Mouse (Mus musculus): ENCODE measurements around the gene Rbms3. TPM values are rescaled to one million over a fixed set of nuclear protein-coding genes. Genes with fewer than 3 reads are reported as not detected.
A peak's percentile ranks its signal among the peaks of the same experiment; 100 is the strongest.

Rbms3 gene
- polyA plus RNA-seq, 1 experiment from 2014 or later = 68.6 TPM

- H3K4me3 ChIP-seq (ENCODE audit: low read depth, low read length) = no peak overlapping the region
- no peaks in the 10 kb centered on the region for H3K9me3 ChIP-seq (ENCODE audit: control insufficient read depth, low read length)
- DNase-seq (ENCODE audit: low spot score) (no peak), ATAC-seq (replicated peaks; ENCODE audit: low FRiP score, low TSS enrichment, low read depth) (peak; percentile 58; the same call in 1 of the 2 replicates)
- no peak overlapping the region for H3K27ac ChIP-seq (ENCODE audit: low read depth)
- no peak overlapping the region for H3K9ac ChIP-seq (ENCODE audit: low read length)
- H3K4me1 ChIP-seq (replicated peaks; ENCODE audit: control insufficient read depth, insufficient read depth, low read length) = peaks cover 7% of the 10 kb centered on the region; the same call in 1 of the 2 replicates
- WGBS = 15% methylated on average over 7 of the region's 7 CpGs
- no peaks in the 10 kb centered on the region for H3K36me3 ChIP-seq (ENCODE audit: control insufficient read depth, insufficient read depth, low read length)
- H3K27me3 ChIP-seq (replicated peaks; ENCODE audit: control insufficient read depth, insufficient read depth, low read length) = no peaks in the 10 kb centered on the region
- H3K4me2 ChIP-seq (ENCODE audit: low read length) = no peak overlapping the region
Observed at GRCm38 (mm10) chr9:117400262-117400671, 229.4 kb downstream of the Rbms3 start.

DNA sequence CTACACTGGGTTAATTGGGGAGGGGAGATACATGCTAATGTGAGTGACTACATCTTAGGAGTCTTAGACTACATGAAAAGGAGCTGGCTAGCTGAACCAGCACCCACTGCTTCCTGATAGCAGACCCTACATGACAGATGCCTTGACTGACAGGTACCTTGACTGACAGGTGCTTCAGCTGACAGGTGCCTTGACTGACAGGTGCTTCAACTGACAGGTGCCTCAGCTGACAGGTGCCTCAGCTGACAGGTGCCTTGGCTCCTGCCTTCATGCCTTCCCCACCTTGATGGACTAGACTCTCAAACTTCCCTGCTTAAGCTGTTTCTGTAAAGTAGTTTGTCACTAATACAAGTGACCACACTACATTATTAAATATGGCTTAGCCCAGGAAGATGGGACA, 232.6 kb downstream of the Rbms3 start:
- H3K4me3 ChIP-seq (ENCODE audit: low read depth, low read length) = no peak overlapping the region
- no peaks in the 10 kb centered on the region for H3K27me3 ChIP-seq (replicated peaks; ENCODE audit: control insufficient read depth, insufficient read depth, low read length)
- no peak overlapping the region for H3K4me2 ChIP-seq (ENCODE audit: low read length)
- H3K9me3 ChIP-seq (ENCODE audit: control insufficient read depth, low read length) = no peaks in the 10 kb centered on the region
- H3K27ac ChIP-seq (ENCODE audit: low read depth) = no peak overlapping the region
- H3K36me3 ChIP-seq (ENCODE audit: control insufficient read depth, insufficient read depth, low read length) = no peaks in the 10 kb centered on the region
- no peak for ATAC-seq (replicated peaks; ENCODE audit: low FRiP score, low TSS enrichment, low read depth)
- H3K4me1 ChIP-seq (replicated peaks; ENCODE audit: control insufficient read depth, insufficient read depth, low read length) = peaks cover 7% of the 10 kb centered on the region
- DNase-seq (ENCODE audit: low spot score) = no peak
- no peak overlapping the region for H3K9ac ChIP-seq (ENCODE audit: low read length)

DNA sequence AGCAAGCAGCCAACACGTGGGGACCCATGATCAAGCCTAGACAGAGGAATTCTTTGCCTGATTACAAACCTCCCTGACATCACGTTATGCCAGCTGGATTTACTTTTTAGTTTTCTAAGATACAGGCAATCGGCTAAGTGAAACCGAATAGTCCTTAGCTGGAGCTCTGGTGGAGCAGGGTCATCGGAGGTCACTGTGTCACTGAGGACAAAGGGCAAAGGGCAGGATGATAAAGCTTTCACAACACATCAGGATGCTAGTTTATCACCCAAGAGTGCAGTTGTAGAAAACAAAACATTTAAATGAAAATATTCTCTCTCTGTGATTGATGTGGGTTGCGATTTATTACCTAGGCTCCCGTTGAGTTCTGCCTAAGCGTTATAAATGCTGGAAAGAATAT, 233.1 kb downstream of the Rbms3 start:
- no peaks in the 10 kb centered on the region for H3K27me3 ChIP-seq (replicated peaks; ENCODE audit: control insufficient read depth, insufficient read depth, low read length)
- 66% methylated on average over 8 of the region's 8 CpGs for WGBS

GRCm38 (mm10) chr9:117393626-117394525, 235.8 kb downstream of the Rbms3 start:
- DNase-seq (ENCODE audit: low spot score) (peak; percentile 75), ATAC-seq (replicated peaks; ENCODE audit: low FRiP score, low TSS enrichment, low read depth) (peak; percentile 47; the same call in 1 of the 2 replicates)
- H3K27ac ChIP-seq (ENCODE audit: low read depth) = no peak overlapping the region
- 0 out of 2 replicates have a peak, but pooled peaks cover 2% of the 10 kb centered on the region for H3K9me3 ChIP-seq (ENCODE audit: control insufficient read depth, low read length)
- H3K4me2 ChIP-seq (ENCODE audit: low read length) = no peak overlapping the region
- H3K27me3 ChIP-seq (replicated peaks; ENCODE audit: control insufficient read depth, insufficient read depth, low read length) = no peaks in the 10 kb centered on the region
- no peak overlapping the region for H3K9ac ChIP-seq (ENCODE audit: low read length)
- WGBS = 35% methylated on average over 18 of the region's 18 CpGs
- H3K4me1 ChIP-seq (replicated peaks; ENCODE audit: control insufficient read depth, insufficient read depth, low read length) = no peaks in the 10 kb centered on the region; the same call in 1 of the 2 replicates
- no peak overlapping the region for H3K4me3 ChIP-seq (ENCODE audit: low read depth, low read length)
- no peaks in the 10 kb centered on the region for H3K36me3 ChIP-seq (ENCODE audit: control insufficient read depth, insufficient read depth, low read length)

More for the DNA sequence above, 233.1 kb downstream of the Rbms3 start:
- peaks cover 7% of the 10 kb centered on the region for H3K4me1 ChIP-seq (replicated peaks; ENCODE audit: control insufficient read depth, insufficient read depth, low read length)
- no peaks in the 10 kb centered on the region for H3K9me3 ChIP-seq (ENCODE audit: control insufficient read depth, low read length)
- no peaks in the 10 kb centered on the region for H3K36me3 ChIP-seq (ENCODE audit: control insufficient read depth, insufficient read depth, low read length)
- ATAC-seq (replicated peaks; ENCODE audit: low FRiP score, low TSS enrichment, low read depth) (no peak), DNase-seq (ENCODE audit: low spot score) (no peak)
- H3K9ac ChIP-seq (ENCODE audit: low read length) = no peak overlapping the region
- no peak overlapping the region for H3K27ac ChIP-seq (ENCODE audit: low read depth)
- H3K4me3 ChIP-seq (ENCODE audit: low read depth, low read length) = no peak overlapping the region
- H3K4me2 ChIP-seq (ENCODE audit: low read length) = no peak overlapping the region

DNA sequence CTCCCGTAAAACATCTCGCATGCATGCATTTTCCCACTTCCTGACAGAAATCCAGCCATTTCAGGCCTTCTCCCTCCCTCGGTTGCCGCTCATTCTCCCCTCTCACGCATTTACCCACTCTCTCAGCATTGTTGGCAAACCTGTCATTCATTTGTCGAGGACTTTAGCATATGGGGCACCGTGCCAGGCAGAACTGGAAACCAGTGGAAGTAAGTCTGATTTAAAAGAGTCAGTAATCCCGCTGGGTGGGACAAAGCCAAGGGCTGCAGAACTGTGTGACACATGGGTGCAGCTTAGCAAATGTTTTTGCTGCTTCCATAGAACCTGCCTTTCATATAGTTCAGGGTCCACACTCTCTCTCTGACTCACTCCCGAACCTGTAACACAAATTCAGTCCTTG, 241.7 kb downstream of the Rbms3 start:
- H3K36me3 ChIP-seq (ENCODE audit: control insufficient read depth, insufficient read depth, low read length) = no peaks in the 10 kb centered on the region
- ATAC-seq (replicated peaks; ENCODE audit: low FRiP score, low TSS enrichment, low read depth) (no peak), DNase-seq (ENCODE audit: low spot score) (no peak)
- H3K27ac ChIP-seq (ENCODE audit: low read depth) = no peak overlapping the region
- 0 out of 2 replicates have a peak, but pooled peaks cover 2% of the 10 kb centered on the region for H3K9me3 ChIP-seq (ENCODE audit: control insufficient read depth, low read length)
- no peak overlapping the region for H3K4me2 ChIP-seq (ENCODE audit: low read length)
- 87% methylated on average over 9 of the region's 9 CpGs for WGBS
- peaks cover 8% of the 10 kb centered on the region; the same call in 1 of the 2 replicates for H3K4me1 ChIP-seq (replicated peaks; ENCODE audit: control insufficient read depth, insufficient read depth, low read length)
- H3K4me3 ChIP-seq (ENCODE audit: low read depth, low read length) = no peak overlapping the region
- H3K9ac ChIP-seq (ENCODE audit: low read length) = no peak overlapping the region
- no peaks in the 10 kb centered on the region for H3K27me3 ChIP-seq (replicated peaks; ENCODE audit: control insufficient read depth, insufficient read depth, low read length)

DNA sequence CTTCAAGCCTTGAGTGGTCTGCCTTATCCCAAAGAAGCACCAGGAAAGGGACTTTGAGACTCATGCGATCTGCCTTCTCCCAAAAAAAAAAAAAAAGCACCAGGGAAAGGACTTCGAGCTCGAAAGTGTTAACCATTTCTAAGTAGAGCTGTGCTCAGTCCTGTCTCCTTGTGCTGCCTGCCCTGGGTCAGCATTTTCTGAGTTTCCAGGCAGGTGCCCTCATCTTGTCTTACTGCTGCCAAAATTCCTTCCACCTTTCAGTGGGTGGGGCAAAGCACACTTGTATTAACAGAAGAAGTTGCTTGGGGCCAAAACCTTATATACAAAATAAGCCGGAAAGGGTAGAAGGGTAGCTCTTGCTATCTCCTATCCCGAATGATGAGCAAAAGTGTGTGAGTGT, 248.8 kb downstream of the Rbms3 start:
- Histone ChIP-seq H3K27ac (ENCODE audit: low read depth) (no peak overlapping the region), H3K4me3 (ENCODE audit: low read depth, low read length) (no peak overlapping the region), H3K9me3 (ENCODE audit: control insufficient read depth, low read length) (no peaks in the 10 kb centered on the region), H3K4me2 (ENCODE audit: low read length) (no peak overlapping the region), H3K36me3 (ENCODE audit: control insufficient read depth, insufficient read depth, low read length) (no peaks in the 10 kb centered on the region), H3K4me1 (replicated peaks; ENCODE audit: control insufficient read depth, insufficient read depth, low read length) (peaks cover 24% of the 10 kb centered on the region), H3K9ac (ENCODE audit: low read length) (no peak overlapping the region), H3K27me3 (replicated peaks; ENCODE audit: control insufficient read depth, insufficient read depth, low read length) (no peaks in the 10 kb centered on the region)
- ATAC-seq (replicated peaks; ENCODE audit: low FRiP score, low TSS enrichment, low read depth) (no peak), DNase-seq (ENCODE audit: low spot score) (no peak)
- WGBS = 51% methylated on average over 5 of the region's 5 CpGs

- WGBS = 19% methylated on average over 5 of the region's 5 CpGs
- H3K9ac ChIP-seq (ENCODE audit: low read length) = no peak overlapping the region
- H3K4me3 ChIP-seq (ENCODE audit: low read depth, low read length) = no peak overlapping the region
- no peak overlapping the region for H3K27ac ChIP-seq (ENCODE audit: low read depth)
- H3K36me3 ChIP-seq (ENCODE audit: control insufficient read depth, insufficient read depth, low read length) = no peaks in the 10 kb centered on the region
- H3K9me3 ChIP-seq (ENCODE audit: control insufficient read depth, low read length) = no peaks in the 10 kb centered on the region; the same call in 1 of the 2 replicates
- H3K27me3 ChIP-seq (replicated peaks; ENCODE audit: control insufficient read depth, insufficient read depth, low read length) = no peaks in the 10 kb centered on the region
- H3K4me1 ChIP-seq (replicated peaks; ENCODE audit: control insufficient read depth, insufficient read depth, low read length) = peaks cover 24% of the 10 kb centered on the region
- no peak overlapping the region; the same call in 1 of the 2 replicates for H3K4me2 ChIP-seq (ENCODE audit: low read length)
- ATAC-seq (replicated peaks; ENCODE audit: low FRiP score, low TSS enrichment, low read depth) = no peak
- no peak for DNase-seq (ENCODE audit: low spot score)
Observed at GRCm38 (mm10) chr9:117380076-117380475, 249.6 kb downstream of the Rbms3 start.

DNA sequence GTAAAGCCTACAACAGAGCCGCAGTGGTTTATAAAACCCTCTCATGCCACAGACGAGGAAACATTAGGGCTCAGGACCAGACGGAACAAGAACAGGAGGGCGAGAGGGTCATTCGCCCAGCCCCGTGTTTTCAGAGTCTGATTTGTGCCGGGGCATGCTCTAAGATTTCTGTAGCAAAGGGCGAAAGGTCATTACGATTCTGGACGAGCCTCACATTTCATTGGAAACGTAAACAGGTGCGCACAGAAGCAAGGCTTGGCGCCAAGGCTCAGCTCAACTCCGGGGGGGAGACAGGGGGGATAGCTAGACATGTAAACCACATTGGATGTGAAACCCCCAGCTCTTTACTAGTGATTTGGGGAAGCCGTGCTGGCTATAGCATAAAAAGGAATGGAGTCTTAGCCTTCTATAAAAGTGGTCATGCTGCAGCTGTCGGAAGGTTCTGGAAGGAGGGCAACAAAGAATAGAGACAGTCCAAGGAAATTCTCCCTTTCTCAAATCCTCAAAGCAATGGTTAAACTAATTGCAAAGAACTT, 250.2 kb downstream of the Rbms3 start:
- Histone ChIP-seq H3K4me1 (replicated peaks; ENCODE audit: control insufficient read depth, insufficient read depth, low read length) (peaks cover 24% of the 10 kb centered on the region), H3K36me3 (ENCODE audit: control insufficient read depth, insufficient read depth, low read length) (no peaks in the 10 kb centered on the region), H3K9me3 (ENCODE audit: control insufficient read depth, low read length) (no peaks in the 10 kb centered on the region; the same call in 1 of the 2 replicates), H3K4me2 (ENCODE audit: low read length) (no peak overlapping the region), H3K9ac (ENCODE audit: low read length) (no peak overlapping the region), H3K27ac (ENCODE audit: low read depth) (no peak overlapping the region), H3K27me3 (replicated peaks; ENCODE audit: control insufficient read depth, insufficient read depth, low read length) (no peaks in the 10 kb centered on the region), H3K4me3 (ENCODE audit: low read depth, low read length) (no peak overlapping the region)
- WGBS = 43% methylated on average over 16 of the region's 16 CpGs
- DNase-seq (ENCODE audit: low spot score) (no peak), ATAC-seq (replicated peaks; ENCODE audit: low FRiP score, low TSS enrichment, low read depth) (no peak)

Data from intestine, embryonic 14.5 days (tissue).